Mouse (Mus musculus) gastrocnemius, adult 8-10 months (tissue): ENCODE results near the gene Gm6657. TPM values are rescaled to one million over a fixed set of nuclear protein-coding genes. Genes with fewer than 3 reads are reported as not detected.
A peak's percentile ranks its signal among the peaks of the same experiment; 100 is the strongest.

Experiments
- DNase-seq, 2 experiments: peaks; one replicate each; pipeline ENCODE4 v3.0.0; 2022; ENCODE audit warnings: low spot score in 2 of 2
- total RNA-seq, 4 experiments: library from RNA; stranded (reverse); gene quantifications; 2 replicates each; pipeline ENCODE4 v1.2.4; 2022

Gene Gm6657
- not detected for total RNA-seq

- DNase-seq = no peak
Observed at GRCm38 (mm10) chr12:78193942-78194341, at the start of gene Gm6657. TSS of gene Gm6657 (plus strand) at chr12:78194242.

DNA sequence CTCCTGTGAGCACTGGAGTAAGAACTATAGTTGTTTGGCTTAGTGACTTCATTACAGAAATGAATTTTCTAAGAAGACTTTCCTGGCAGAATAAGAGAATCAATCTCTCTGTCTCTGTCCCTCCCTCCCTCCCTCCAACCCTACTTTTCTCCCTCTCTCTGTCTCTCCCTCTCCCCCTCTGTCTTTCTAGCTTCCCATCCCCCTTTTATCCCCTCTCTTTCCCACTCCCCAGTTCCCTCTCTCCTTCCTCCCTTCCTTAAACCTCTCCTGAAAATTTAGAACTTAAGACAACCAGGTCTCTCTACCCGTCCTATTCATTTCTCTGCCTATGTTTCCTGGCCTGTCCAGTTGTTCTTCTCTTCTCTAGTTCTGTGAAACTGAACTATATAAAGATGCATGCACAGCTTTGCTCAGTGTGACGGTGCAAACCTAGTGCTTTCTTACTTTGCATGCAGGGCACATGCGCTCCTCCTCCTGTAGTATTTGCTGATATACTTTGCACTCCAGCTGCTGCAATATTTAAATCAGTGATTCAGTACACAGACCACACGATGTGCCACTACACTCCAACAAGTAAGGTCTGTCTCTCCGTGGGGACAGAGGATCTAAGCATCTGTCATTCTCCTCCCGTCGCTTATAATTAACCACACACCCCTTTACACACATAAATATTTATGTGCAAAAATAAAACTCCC is 40.6 kb upstream of the Gm6657 start:
- no peak for DNase-seq

DNA sequence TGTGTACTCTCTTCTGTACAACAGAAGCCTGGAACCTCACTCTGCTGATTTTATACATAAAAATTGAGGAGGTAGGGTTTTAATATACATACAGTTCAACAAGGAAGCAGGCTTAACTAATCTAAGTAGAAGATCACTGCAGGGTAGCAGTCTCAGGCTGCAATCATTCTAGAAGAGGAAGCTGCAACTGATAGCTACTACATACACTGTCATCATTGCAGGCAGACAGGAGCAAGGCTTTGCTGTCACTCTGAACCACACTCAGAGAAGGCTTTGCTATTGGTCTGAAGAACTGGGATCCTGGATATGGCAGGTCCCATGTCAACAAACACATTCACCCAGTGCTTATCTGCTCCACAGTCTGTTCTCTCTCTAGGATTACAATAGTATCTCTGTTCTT is 23.9 kb upstream of the Gm6657 start:
- DNase-seq = no peak

DNA sequence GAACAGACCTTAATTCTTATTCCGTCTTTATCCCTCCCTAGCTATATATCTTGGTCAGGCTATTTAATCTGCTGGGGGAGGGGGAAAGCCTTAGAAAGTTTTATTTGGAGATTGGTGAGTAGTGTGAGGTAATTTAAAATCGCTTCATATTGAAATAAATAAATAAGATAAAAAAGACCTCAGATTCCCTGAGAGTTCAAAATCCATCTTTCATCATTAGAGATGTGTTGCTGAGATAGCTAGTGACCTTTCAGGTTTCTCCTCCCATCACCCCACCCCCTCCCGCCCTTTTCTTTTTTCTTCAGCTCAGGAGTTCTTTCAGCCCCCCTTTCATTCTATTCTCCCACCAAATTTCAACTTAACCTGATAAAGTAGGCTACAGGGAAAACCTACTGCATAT is 20.1 kb upstream of the Gm6657 start:
- no peak for DNase-seq

DNA sequence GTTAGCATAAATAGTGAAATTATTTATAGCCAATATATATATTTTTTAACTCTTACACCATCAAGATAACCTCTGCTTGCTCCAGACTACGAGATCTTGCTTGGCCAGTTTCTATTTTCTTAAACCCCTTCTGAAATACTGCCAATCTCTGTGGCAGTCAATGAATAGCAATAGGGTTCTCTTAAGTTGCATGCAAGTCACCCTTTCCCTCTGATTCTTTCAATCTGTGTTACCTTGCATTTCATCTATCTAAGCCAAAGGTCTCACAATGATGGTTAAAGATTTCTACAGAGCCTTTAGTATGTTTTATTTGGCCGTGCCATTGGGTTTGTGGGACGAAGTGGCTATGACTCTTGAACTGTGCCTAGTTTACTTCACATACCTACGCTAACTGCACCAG is 19.4 kb upstream of the Gm6657 start:
- no peak for DNase-seq

GRCm38 (mm10) chr12:78181452-78181851 is 12.6 kb upstream of the Gm6657 start:
- no peak for DNase-seq

GRCm38 (mm10) chr12:78195368-78195767 is 1.3 kb downstream of the Gm6657 start:
- no peak for DNase-seq

DNA sequence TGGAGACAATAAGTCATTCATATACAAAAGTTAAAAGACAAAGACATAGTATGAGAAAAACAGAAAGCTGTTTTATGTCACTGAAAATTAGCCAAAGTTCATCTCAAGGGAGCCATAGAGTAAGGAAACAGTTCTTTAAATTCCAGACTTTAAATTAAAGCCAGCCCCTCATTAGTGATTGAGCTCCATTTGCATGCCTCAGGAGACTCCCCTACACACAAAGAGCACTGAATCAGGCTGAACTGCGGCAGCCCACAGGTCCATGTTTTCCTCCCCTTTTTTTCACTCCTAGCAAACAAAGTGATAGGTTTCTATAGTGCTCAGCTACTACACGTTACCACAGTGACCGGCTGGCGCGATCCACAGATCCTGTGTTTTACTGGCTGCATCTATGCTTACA is 9.6 kb downstream of the Gm6657 start:
- DNase-seq = no peak

- no peak for DNase-seq
Observed at GRCm38 (mm10) chr12:78205915-78206570, 12.0 kb downstream of the Gm6657 start.

- no peak for DNase-seq
Observed at GRCm38 (mm10) chr12:78206571-78206960, 12.5 kb downstream of the Gm6657 start.

DNA sequence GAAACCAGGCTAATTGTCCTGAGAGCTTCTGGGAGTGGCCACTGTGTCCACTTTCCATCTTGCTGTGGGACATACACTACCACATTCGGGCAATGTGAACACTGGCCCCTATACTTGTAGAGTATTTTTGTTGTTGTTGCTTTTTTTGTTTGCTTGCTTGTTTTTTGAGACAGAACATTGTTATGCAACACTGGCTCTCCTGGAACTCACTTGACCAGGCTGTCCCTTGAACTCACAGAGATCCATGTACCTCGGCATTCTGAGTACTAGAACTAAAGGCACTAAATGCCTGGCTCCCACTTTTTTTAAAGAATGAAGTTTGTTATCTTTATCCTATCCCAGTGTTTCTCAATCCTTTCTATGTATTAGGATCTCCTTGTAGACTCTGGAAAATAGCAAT is 15.8 kb downstream of the Gm6657 start:
- no peak for DNase-seq

DNA sequence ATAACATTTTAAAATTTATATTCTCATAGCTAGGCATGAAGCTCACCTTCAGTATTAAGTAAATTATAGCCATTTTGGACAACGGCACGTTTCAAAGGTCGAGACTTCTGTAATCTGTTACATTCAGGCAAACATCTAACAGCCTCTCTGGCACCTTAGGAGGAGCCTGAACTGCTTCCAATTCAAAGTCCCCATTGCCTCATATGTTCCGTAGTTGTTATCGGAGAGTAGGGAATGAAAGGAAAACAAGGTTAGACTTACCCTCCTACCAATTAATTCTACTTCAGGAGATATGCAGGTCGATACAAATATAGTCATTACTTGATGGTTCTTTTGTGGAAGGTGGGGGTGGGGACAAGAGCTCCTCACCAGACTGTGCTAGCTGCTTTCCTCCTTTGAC is 21.4 kb downstream of the Gm6657 start:
- DNase-seq = no peak

GRCm38 (mm10) chr12:78219191-78219825 is 25.3 kb downstream of the Gm6657 start:
- DNase-seq = no peak

- peak; percentile 77 to 85 for DNase-seq
Observed at GRCm38 (mm10) chr12:78225707-78226518, 31.9 kb downstream of the Gm6657 start, which contains the start of gene Gphn. TSS of gene Gphn (plus strand) at chr12:78226379.

GRCm38 (mm10) chr12:78226519-78226875 is 32.5 kb downstream of the Gm6657 start:
- peak; percentile 75 to 83 for DNase-seq

DNA sequence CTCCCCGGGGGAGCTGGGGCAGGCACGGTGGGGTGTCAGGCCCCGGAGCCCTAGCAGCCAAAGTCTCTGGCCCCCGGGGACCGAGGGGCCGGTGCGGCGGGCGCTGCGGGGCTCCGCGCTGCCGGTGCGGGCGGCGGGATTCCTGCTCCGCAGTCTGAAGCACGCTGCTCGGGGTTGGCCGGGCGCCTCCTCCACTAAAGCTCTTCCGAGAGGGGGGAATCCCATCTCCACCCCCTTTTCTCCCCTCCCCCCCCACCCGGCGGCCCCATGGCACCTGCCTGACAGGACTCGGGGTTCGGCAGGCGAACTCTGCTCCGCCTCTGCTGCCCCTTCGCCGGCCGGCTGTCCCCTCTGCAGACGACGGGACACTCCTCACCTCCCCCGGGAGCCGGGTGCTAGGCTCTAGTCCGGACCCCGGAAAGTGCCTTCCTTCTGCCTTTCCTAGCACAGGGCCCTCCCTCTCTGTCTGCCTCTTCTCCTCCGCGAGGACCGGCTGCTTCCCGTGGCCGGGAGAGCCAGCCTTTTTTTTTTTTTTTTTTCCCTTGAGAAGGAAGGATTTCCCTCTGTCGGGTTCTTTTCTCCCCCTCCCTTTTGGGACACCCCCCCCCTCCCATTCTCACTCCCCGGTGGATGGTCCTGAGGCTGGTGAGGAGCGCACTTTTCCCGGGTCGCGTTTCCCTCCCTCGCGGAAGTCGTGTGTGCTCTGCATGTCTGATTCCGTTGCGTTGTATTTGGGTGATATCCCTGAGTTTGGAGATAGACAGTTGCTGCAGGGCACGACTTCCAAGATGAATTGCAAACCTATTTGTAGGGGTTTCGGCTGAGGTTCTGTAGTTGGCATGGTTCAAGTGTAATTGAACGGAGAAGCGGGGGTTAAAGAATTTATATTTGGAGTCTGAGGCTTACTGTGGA is 33.2 kb downstream of the Gm6657 start:
- peak in 1 of 2 experiments; percentile 28 for DNase-seq

GRCm38 (mm10) chr12:78228139-78228538 is 34.1 kb downstream of the Gm6657 start:
- DNase-seq = no peak

GRCm38 (mm10) chr12:78232560-78232959 is 38.5 kb downstream of the Gm6657 start:
- DNase-seq = no peak

DNA sequence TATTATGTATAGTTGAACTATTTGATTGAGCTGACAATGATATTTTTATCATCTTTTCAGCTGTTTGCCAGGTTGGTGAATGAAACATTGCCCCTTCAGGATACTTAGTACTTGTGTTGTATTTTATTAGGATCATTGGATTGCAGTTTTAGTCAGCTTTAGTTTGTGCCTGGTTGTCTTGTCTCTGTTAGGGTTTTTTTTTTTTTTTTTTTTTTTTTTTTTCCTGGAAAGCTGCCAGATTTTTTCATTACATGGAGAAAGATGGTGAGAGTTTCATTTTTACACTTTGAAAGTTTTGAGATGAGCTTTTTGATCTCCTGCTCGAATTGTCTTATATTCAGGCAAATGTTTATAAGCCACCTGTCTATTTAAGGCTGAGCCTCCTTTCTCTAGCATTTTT is 54.3 kb downstream of the Gm6657 start:
- no peak for DNase-seq

GRCm38 (mm10) chr12:78249151-78249550 is 55.1 kb downstream of the Gm6657 start:
- DNase-seq = no peak
